Mouse (Mus musculus): ENCODE measurements around the gene Acacb.
A peak's percentile ranks its signal among the peaks of the same experiment; 100 is the strongest.

The Acacb gene

GRCm38 (mm10) chr5:114129550-114130210 is 16.7 kb upstream of the Acacb start:
- TF ChIP-seq GATA4 (IDR thresholded peaks at IDR 0.05; ENCODE audit: insufficient replicate concordance, low read length), result no peak

- TF ChIP-seq GATA4 (IDR thresholded peaks at IDR 0.05; ENCODE audit: insufficient replicate concordance, low read length), result no peak
These were observed 16.1 kb upstream of the Acacb start, which contains the start of gene Ung for GRCm38 (mm10) chr5:114130211-114130605. Gene Ung (plus strand): TSS chr5:114130386.

- peak; percentile 5; the same call in 1 of the 2 replicates for TF ChIP-seq GATA4 (IDR thresholded peaks at IDR 0.05; ENCODE audit: insufficient replicate concordance, low read length)
These were observed 15.4 kb upstream of the Acacb start for GRCm38 (mm10) chr5:114130698-114131520.

- no peak for TF ChIP-seq GATA4 (IDR thresholded peaks at IDR 0.05; ENCODE audit: insufficient replicate concordance, low read length)
These were observed 14.9 kb upstream of the Acacb start for GRCm38 (mm10) chr5:114131521-114131840.

GRCm38 (mm10) chr5:114132841-114133240 is 13.5 kb upstream of the Acacb start:
- no peak for TF ChIP-seq GATA4 (IDR thresholded peaks at IDR 0.05; ENCODE audit: insufficient replicate concordance, low read length)

GRCm38 (mm10) chr5:114134091-114134534 is 12.2 kb upstream of the Acacb start:
- TF ChIP-seq GATA4 (IDR thresholded peaks at IDR 0.05; ENCODE audit: insufficient replicate concordance, low read length), result no peak; the same call in 1 of the 2 replicates

GRCm38 (mm10) chr5:114135516-114135915 is 10.8 kb upstream of the Acacb start:
- TF ChIP-seq GATA4 (IDR thresholded peaks at IDR 0.05; ENCODE audit: insufficient replicate concordance, low read length), result no peak

GRCm38 (mm10) chr5:114137481-114138276 is 8.7 kb upstream of the Acacb start:
- TF ChIP-seq GATA4 (IDR thresholded peaks at IDR 0.05; ENCODE audit: insufficient replicate concordance, low read length), result no peak

- no peak for TF ChIP-seq GATA4 (IDR thresholded peaks at IDR 0.05; ENCODE audit: insufficient replicate concordance, low read length)
These were observed 7.8 kb upstream of the Acacb start for GRCm38 (mm10) chr5:114138277-114139164.

GRCm38 (mm10) chr5:114139175-114139574 is 7.2 kb upstream of the Acacb start:
- TF ChIP-seq GATA4 (IDR thresholded peaks at IDR 0.05; ENCODE audit: insufficient replicate concordance, low read length), result no peak; the same call in 1 of the 2 replicates

- TF ChIP-seq GATA4 (IDR thresholded peaks at IDR 0.05; ENCODE audit: insufficient replicate concordance, low read length), result no peak
These were observed 973 bp downstream of the Acacb start for GRCm38 (mm10) chr5:114147043-114147972.

DNA sequence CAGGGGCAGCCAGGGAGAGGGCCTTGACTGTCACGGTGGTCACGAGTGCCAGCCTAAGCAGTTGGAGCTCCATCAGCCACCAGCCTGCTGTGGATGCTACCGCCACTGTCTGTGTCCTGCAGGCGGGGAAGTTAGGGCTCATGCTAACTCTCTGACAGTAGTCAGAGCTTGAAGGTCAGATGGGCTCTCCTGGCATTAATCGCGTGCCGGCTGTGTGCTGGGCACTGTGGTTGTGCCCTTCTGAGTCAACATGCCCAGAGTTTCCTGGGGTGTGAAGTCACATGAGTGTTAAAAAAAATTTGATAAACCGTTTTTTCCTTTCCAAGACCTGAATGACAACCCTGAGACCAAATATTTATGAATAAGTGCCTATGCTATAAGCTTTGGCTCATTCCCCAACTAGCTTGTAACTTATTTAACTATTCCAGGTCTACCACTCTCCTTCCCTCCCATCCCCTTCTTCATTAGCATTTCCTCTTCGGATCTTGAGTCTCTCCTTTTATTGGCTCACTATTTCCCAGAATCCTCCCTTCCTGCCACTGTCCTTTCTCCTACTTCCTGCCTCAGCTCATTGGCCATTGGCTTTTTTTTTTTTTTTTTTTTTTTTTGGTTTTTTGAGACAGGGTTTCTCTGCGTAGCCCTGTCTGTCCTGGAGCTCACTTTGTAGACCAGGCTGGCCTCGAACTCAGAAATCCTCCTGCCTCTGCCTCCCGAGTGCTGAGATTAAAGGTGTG is 6.2 kb downstream of the Acacb start:
- TF ChIP-seq GATA4 (IDR thresholded peaks at IDR 0.05; ENCODE audit: insufficient replicate concordance, low read length), result no peak

DNA sequence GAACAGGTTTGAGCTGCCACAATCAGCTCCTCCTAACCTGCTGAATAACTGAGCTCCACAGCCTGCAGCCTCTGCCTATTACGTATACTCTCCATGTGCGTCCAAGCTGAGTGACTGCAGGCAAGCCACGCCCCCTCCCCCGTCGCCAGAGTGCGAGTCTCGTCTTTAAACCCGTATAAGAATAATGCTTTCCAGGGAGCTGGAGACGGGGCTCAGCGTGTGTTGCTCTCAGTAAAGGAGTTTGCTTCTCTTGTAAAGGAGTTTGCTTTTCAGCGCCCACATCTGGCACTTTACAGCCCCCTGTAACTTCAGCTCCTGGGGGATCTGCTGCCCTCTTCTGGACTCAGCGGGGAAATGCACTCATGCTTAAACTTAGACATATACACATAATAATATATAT is 7.2 kb downstream of the Acacb start:
- TF ChIP-seq GATA4 (IDR thresholded peaks at IDR 0.05; ENCODE audit: insufficient replicate concordance, low read length), result no peak

All from liver, adult (tissue).